Mouse (Mus musculus) cerebellum, adult 2 months (tissue): ENCODE results near the gene Cmss1. TPM values are rescaled to one million over a fixed set of nuclear protein-coding genes. Genes with fewer than 3 reads are reported as not detected.

Experiments used
- DNase-seq, 2 experiments: peaks; one replicate each; pipeline ENCODE4 v3.0.0; 2021
- H3K27ac ChIP-seq: fragments of 200-500 bp; 2 replicates; pipeline ENCODE4 v1.5.1; 2012; ENCODE audit warnings: low read length, control low read depth, inconsistent platforms; ENCODE audit not compliant: insufficient read depth
- H3K27me3 ChIP-seq: fragments of 200-500 bp; 2 replicates; pipeline ENCODE4 v1.6.1; 2012; ENCODE audit warnings: inconsistent platforms, mild to moderate bottlenecking, low read length, moderate library complexity; ENCODE audit not compliant: control insufficient read depth, insufficient read depth
- H3K4me1 ChIP-seq: fragments of 200-500 bp; 2 replicates; pipeline ENCODE4 v1.6.1; 2011; ENCODE audit warnings: low read length; ENCODE audit not compliant: control insufficient read depth, insufficient read depth
- H3K4me3 ChIP-seq: fragments of 200-500 bp; replicated peaks from 2 replicates; pipeline ENCODE3; 2011; ENCODE audit warnings: mild to moderate bottlenecking, low read depth, low read length, control low read depth; ENCODE audit not compliant: insufficient read depth
- CTCF ChIP-seq: fragments of 200-500 bp; IDR thresholded peaks from 2 replicates; pipeline ENCODE4 v1.5.1; 2011; ENCODE audit warnings: low read depth, mild to moderate bottlenecking, control low read depth, low read length, moderate library complexity, borderline replicate concordance; ENCODE audit not compliant: insufficient read depth
- POLR2A ChIP-seq: fragments of 200-500 bp; IDR thresholded peaks from 2 replicates; pipeline ENCODE4 v1.6.1; 2011; ENCODE audit warnings: low read length, control low read depth, borderline replicate concordance; ENCODE audit not compliant: insufficient read depth
- WGBS: fragments of 180-500 bp; shearing (Covaris S2); methylation state at CpG from one replicate; pipeline ENCODE4 v1.1.7; 2018; 5-methylcytosine and 5-hydroxymethylcytosine counted together
- polyA plus RNA-seq: library from polyadenylated mRNA; depleted of rRNA; stranded (reverse); fragments of >200 nt; gene quantifications from 2 replicates; pipeline ENCODE4 v1.2.3, GENCODE M21; 2012

Gene Cmss1
- polyA plus RNA-seq, 1 experiment: 9.3 TPM

GRCm38 (mm10) chr16:57490691-57491090 lies 116.0 kb downstream of the Cmss1 start:
- Histone ChIP-seq H3K27me3 (no peaks in the 10 kb centered on the region), H3K4me1 (no peaks in the 10 kb centered on the region), H3K27ac (no peak overlapping the region), H3K4me3 (no peak overlapping the region)
- WGBS: 84% methylated on average over 8 of the region's 8 CpGs
- DNase-seq: no peak
- TF ChIP-seq POLR2A (no peak), CTCF (no peak)

DNA sequence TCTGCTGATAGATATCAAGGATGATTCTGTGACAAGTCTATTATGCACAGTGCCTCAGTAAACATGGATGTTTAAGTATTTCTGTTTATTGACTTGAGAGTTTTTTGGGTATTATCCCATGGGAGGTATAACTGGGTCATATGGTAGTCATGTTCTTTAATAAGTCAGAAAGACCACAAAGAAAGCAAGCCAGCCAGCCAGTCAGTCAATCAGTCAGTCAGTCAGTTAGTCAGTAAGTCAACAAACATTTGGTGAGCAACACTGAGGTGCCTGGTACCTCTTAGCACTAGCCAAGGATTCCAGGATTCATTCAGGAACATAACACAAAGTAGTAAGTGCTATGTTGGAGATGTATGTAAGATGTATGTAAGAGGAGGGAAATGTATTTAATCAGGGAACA lies 118.0 kb downstream of the Cmss1 start:
- DNase-seq: no peak
- no peak overlapping the region for H3K27ac ChIP-seq
- H3K4me1 ChIP-seq: no peaks in the 10 kb centered on the region
- TF ChIP-seq CTCF: no peak
- TF ChIP-seq POLR2A: no peak
- no peak overlapping the region for H3K4me3 ChIP-seq
- H3K27me3 ChIP-seq: no peaks in the 10 kb centered on the region

DNA sequence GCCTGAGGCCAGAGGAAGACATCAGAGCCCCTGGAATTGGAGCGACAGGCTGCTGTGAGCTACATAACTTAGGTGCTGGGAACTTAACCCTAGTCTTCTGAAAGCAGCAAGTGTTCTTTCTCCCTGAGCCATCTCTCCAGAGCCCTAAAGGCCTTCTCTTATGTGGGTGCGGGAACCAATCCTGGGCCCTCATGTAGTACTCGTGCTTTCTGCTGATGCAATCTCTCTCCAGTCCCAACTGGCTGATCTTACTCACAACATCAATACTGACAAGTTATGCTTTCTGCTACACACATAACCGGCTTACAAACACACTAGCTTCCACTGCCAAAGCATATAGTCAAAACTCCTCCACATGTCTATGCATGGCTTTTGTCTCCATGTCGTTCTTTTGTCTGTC lies 120.4 kb downstream of the Cmss1 start:
- no peak for DNase-seq
- TF ChIP-seq CTCF (no peak), POLR2A (no peak)
- WGBS: 93% methylated on average over 5 of the region's 5 CpGs

GRCm38 (mm10) chr16:57485265-57485664 lies 121.4 kb downstream of the Cmss1 start:
- Histone ChIP-seq H3K27ac (no peak overlapping the region), H3K4me1 (no peaks in the 10 kb centered on the region), H3K27me3 (no peaks in the 10 kb centered on the region), H3K4me3 (no peak overlapping the region)
- no peak for DNase-seq
- WGBS: 62% methylated on average over 9 of the region's 9 CpGs
- no peak for TF ChIP-seq CTCF
- TF ChIP-seq POLR2A: no peak

More for the DNA sequence above, 120.4 kb downstream of the Cmss1 start:
- H3K27ac ChIP-seq: no peak overlapping the region
- no peaks in the 10 kb centered on the region for H3K27me3 ChIP-seq
- no peak overlapping the region for H3K4me3 ChIP-seq
- H3K4me1 ChIP-seq: no peaks in the 10 kb centered on the region

DNA sequence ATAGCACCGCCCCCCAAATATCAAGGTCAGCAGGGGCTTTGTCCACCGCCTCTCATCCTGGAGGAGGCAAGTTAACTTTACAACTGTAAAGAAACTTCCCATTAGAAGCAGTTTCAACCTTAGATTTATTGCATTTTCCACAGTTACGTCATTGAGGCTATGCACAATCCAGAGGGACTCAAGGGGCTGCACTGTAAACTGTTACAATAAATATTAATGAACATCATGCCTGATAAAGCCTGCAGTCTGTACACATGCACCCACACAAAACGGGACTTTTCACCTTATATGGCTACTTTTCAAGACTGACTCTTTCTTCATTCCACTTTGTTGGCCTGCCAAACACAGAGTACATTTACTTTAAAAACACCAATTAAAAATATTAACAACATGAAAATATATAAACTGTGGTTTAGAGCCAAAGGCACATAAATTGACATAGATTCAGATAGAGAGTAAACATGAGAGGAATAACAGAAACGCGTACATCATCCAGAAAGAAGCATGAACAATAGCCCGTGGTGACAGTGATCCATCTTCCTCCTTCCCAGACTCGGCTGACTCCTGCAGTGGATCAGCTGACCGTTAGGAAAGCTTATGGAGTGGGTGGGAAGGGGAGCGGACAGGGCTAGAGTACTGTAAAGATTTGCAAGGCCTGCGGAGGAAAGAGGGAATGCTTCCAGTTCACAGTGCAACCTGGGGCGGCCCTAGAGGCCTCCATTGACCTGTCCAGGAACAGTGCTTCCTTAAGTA lies 122.4 kb downstream of the Cmss1 start:
- 65% methylated on average over 12 of the region's 12 CpGs for WGBS
- DNase-seq: no peak
- Histone ChIP-seq H3K27ac (no peak overlapping the region), H3K4me3 (no peak overlapping the region), H3K4me1 (no peaks in the 10 kb centered on the region), H3K27me3 (no peaks in the 10 kb centered on the region)
- TF ChIP-seq POLR2A: no peak

DNA sequence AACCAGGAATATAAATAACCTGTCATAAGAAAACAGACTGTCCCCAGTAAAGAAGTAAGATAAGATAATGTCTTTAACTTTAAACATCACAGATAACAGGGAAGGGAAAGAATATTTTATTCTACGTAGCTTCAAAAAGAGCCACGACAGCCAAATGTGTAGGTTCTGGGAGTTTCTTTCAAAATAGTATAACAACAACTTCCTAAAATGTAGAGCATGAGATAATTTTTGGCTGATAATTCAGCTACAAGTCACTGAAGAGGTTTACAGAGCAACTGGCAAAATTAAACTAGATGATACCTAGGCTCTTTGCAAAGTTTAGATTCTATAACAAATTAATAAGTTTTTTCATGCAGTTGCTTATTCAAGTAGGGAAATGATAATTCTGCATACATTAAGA lies 123.2 kb downstream of the Cmss1 start:
- no peak overlapping the region for H3K4me3 ChIP-seq
- TF ChIP-seq CTCF (no peak), POLR2A (no peak)
- H3K27me3 ChIP-seq: no peaks in the 10 kb centered on the region
- no peak overlapping the region for H3K27ac ChIP-seq
- H3K4me1 ChIP-seq: no peaks in the 10 kb centered on the region
- 96% methylated on average over 2 of the region's 2 CpGs for WGBS
- no peak for DNase-seq

- Histone ChIP-seq H3K27ac (no peak overlapping the region), H3K4me1 (no peaks in the 10 kb centered on the region), H3K27me3 (no peaks in the 10 kb centered on the region), H3K4me3 (no peak overlapping the region)
- TF ChIP-seq POLR2A: no peak
- TF ChIP-seq CTCF: no peak
- no peak for DNase-seq
- WGBS: 68% methylated on average over 4 of the region's 4 CpGs
These were observed 123.8 kb downstream of the Cmss1 start for GRCm38 (mm10) chr16:57482911-57483310.

DNA sequence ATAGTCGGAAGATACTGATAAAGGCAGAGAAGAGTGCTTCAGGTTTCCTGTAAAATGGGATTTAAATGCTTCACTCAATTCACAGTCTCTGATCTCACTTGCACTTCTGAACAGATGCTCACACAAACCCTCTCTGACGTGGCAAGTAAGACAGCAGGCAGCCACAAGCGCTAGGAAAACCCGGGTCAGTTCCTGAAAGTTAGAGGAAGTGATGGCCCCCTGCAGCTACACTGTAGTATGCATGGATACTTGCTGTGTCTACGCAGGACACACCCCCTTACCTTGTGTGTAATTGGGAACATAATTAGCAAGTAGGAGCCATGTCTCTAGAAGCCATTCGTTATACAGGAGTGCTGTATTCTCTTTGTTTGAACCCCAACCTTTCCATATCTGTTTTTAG lies 124.4 kb downstream of the Cmss1 start:
- 49% methylated on average over 6 of the region's 6 CpGs for WGBS
- Histone ChIP-seq H3K27ac (no peak overlapping the region), H3K4me1 (no peaks in the 10 kb centered on the region), H3K4me3 (no peak overlapping the region), H3K27me3 (no peaks in the 10 kb centered on the region)
- no peak for TF ChIP-seq POLR2A
- no peak for DNase-seq
